Mouse (Mus musculus) kidney, adult 2 months (tissue): ENCODE results near the gene Bcl2l10.

Source experiments
- CTCF ChIP-seq: fragments of 200-500 bp; conservative IDR thresholded peaks from 2 replicates; pipeline ENCODE4 v1.5.1; 2011; ENCODE audit warnings: low read depth, mild to moderate bottlenecking, control low read depth, low read length, moderate library complexity, mixed read lengths; ENCODE audit not compliant: insufficient read depth, insufficient read length
- POLR2A ChIP-seq: fragments of 200-500 bp; IDR thresholded peaks from one replicate; pipeline ENCODE4 v1.6.1; 2011; ENCODE audit warnings: low read depth, low read length, control low read depth

- no peak for TF ChIP-seq POLR2A
- no peak for TF ChIP-seq CTCF
Measured at GRCm38 (mm10) chr9:75338016-75338415, 9.5 kb upstream of the Bcl2l10 start.
